Mouse (Mus musculus): Measurements from ENCODE around the gene Gmeb1. TPM values are rescaled to one million over a fixed set of nuclear protein-coding genes. Genes with fewer than 3 reads are reported as not detected.

Gene Gmeb1
- total and polyA plus RNA-seq, 3 experiments: 9.9 to 29.6 TPM; not detected in 1

GRCm38 (mm10) chr4:132178630-132179059 is 82.8 kb downstream of the Gmeb1 start:
- TF ChIP-seq ZC3H11A (IDR thresholded peaks at IDR 0.05; ENCODE audit: low read depth, low read length) (peak; percentile 73), TAL1 (IDR thresholded peaks at IDR 0.05; ENCODE audit: low read length) (no peak), SMC3 (IDR thresholded peaks at IDR 0.05; ENCODE audit: low read depth, low read length) (peak; percentile 68), CTCF (IDR thresholded peaks at IDR 0.05 in 2 of 3, conservative IDR thresholded peaks at IDR 0.05 in 1 of 3; ENCODE audit: control insufficient read depth in 1 of 3, insufficient read depth in 1 of 3, low read depth in 2 of 3, low read length in 3 of 3, poor library complexity in 1 of 3, severe bottlenecking in 1 of 3) (peak; percentile 70 to 86 (median 86)), RAD21 (IDR thresholded peaks at IDR 0.05; ENCODE audit: low read depth, low read length) (peak; percentile 81), NRF1 (IDR thresholded peaks at IDR 0.05; ENCODE audit: insufficient read depth, low read depth, low read length, poor library complexity, severe bottlenecking) (0 out of 2 replicates have a peak, but pooled peaks have one; percentile 16)
- no peaks in the 10 kb centered on the region for H3K4me1 ChIP-seq (ENCODE audit: control insufficient read depth in 1 of 2, insufficient read depth in 2 of 2, low read length in 2 of 2)
- H3K79me2 ChIP-seq (ENCODE audit: control insufficient read depth, insufficient read depth, low read length, poor library complexity): no peaks in the 10 kb centered on the region
- H3K4me3 ChIP-seq (ENCODE audit: control insufficient read depth in 1 of 2, insufficient read depth in 1 of 2, low read depth in 2 of 2, low read length in 2 of 2): no peak overlapping the region
- H3K9ac ChIP-seq (ENCODE audit: control insufficient read depth, low read depth, low read length, poor library complexity, severe bottlenecking): no peak overlapping the region
- H3K9me3 ChIP-seq (replicated peaks; ENCODE audit: insufficient read depth, low read length): no peaks in the 10 kb centered on the region
- no peaks in the 10 kb centered on the region for H3K27me3 ChIP-seq (ENCODE audit: control insufficient read depth in 1 of 2, insufficient read depth in 2 of 2, low read length in 2 of 2)
- H3K36me3 ChIP-seq (ENCODE audit: control insufficient read depth in 1 of 2, insufficient read depth in 2 of 2, low read length in 2 of 2): no peaks in the 10 kb centered on the region
- DNase-seq (ENCODE audit: low read depth, low spot score): peak; percentile 80
- no peak overlapping the region for H3K27ac ChIP-seq (ENCODE audit: control insufficient read depth, low read depth, low read length)

DNA sequence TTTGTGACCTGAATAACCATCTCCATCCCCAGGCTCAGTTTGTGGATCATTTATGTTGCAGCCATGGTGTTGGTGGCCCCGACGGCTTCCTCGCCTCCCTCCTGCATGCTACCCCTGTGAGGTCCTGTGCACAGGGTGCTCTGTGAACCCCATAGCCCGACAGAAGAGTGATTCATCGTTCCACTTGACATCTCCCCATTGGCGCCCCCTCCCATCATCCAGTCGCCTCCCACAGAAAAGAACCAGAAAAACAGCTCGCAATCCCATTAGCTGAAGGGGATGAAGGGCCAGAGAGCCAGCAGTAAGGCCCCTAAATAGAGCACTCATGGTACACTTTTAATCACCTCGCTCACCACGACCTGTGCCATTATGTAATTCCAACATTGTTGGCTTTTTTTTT is 84.9 kb downstream of the Gmeb1 start:
- H3K27ac ChIP-seq (ENCODE audit: control insufficient read depth, low read depth, low read length): no peak overlapping the region
- H3K27me3 ChIP-seq (ENCODE audit: control insufficient read depth in 1 of 2, insufficient read depth in 2 of 2, low read length in 2 of 2): no peaks in the 10 kb centered on the region
- DNase-seq (ENCODE audit: low read depth, low spot score): no peak
- TF ChIP-seq UBTF (IDR thresholded peaks at IDR 0.05; ENCODE audit: borderline replicate concordance, insufficient read depth, low read depth, low read length) (no peak), RCOR1 (IDR thresholded peaks at IDR 0.05; ENCODE audit: low read depth, low read length) (no peak), POLR2A (IDR thresholded peaks at IDR 0.05; ENCODE audit: control insufficient read depth in 1 of 2, insufficient read depth in 1 of 2, low read depth in 1 of 2, low read length in 2 of 2, poor library complexity in 1 of 2) (no peak), MAZ (IDR thresholded peaks at IDR 0.05; ENCODE audit: low read depth, low read length) (no peak), ETS1 (IDR thresholded peaks at IDR 0.05; ENCODE audit: low read depth, low read length) (no peak), TBP (IDR thresholded peaks at IDR 0.05; ENCODE audit: low read depth, low read length) (no peak), BHLHE40 (IDR thresholded peaks at IDR 0.05; ENCODE audit: borderline replicate concordance, low read depth, low read length) (no peak), CHD2 (IDR thresholded peaks at IDR 0.05; ENCODE audit: low read length) (no peak), MXI1 (IDR thresholded peaks at IDR 0.05; ENCODE audit: low read depth, low read length) (no peak)
- no peak overlapping the region for H3K4me3 ChIP-seq (ENCODE audit: control insufficient read depth in 1 of 2, insufficient read depth in 1 of 2, low read depth in 2 of 2, low read length in 2 of 2)
- no peak overlapping the region for H3K9ac ChIP-seq (ENCODE audit: control insufficient read depth, low read depth, low read length, poor library complexity, severe bottlenecking)
- peaks cover 0 to 3% of the 10 kb centered on the region in 2 experiments; a peak in 1 of 4 replicates for H3K4me1 ChIP-seq (ENCODE audit: control insufficient read depth in 1 of 2, insufficient read depth in 2 of 2, low read length in 2 of 2)
- no peaks in the 10 kb centered on the region for H3K9me3 ChIP-seq (replicated peaks; ENCODE audit: insufficient read depth, low read length)
- H3K79me2 ChIP-seq (ENCODE audit: control insufficient read depth, insufficient read depth, low read length, poor library complexity): no peaks in the 10 kb centered on the region
- H3K36me3 ChIP-seq (ENCODE audit: control insufficient read depth in 1 of 2, insufficient read depth in 2 of 2, low read length in 2 of 2): no peaks in the 10 kb centered on the region

Other genes starting within 250 kb of the Gmeb1 start
- gene Gm10300, start 186.9 kb downstream of the Gmeb1 start, total RNA-seq (2012; rRNA removed): 0.29 and 0.46 TPM in 2 replicates
- under 1 TPM in 1 of 2 experiments, not detected in 1; 0.18 TPM for gene Gm10300, start 186.9 kb downstream of the Gmeb1 start, polyA plus RNA-seq (2012; ENCODE audit: insufficient read depth in 1 of 2, insufficient read length in 2 of 2, low read depth in 1 of 2, low replicate concordance in 2 of 2, missing spikeins in 1 of 2)
- 36.5 and 41.9 TPM in 2 replicates for gene Epb41, start 186.3 kb downstream of the Gmeb1 start, total RNA-seq (2012; rRNA removed)
- gene Epb41, start 186.3 kb downstream of the Gmeb1 start, polyA plus RNA-seq (2012; ENCODE audit: insufficient read depth in 1 of 2, insufficient read length in 2 of 2, low read depth in 1 of 2, low replicate concordance in 2 of 2, missing spikeins in 1 of 2): 100 to 1,000 TPM in 1 of 2 experiments, 10 to 100 TPM in 1; 44.3 to 115 TPM
- gene Oprd1, start 117.1 kb downstream of the Gmeb1 start, total RNA-seq (2012; rRNA removed): not detected in 2 replicates
- under 1 TPM in 1 of 2 experiments, not detected in 1; 0.01 TPM for gene Oprd1, start 117.1 kb downstream of the Gmeb1 start, polyA plus RNA-seq (2012; ENCODE audit: insufficient read depth in 1 of 2, insufficient read length in 2 of 2, low read depth in 1 of 2, low replicate concordance in 2 of 2, missing spikeins in 1 of 2)
- 78.2 and 80.4 TPM in 2 replicates for gene Ythdf2, start 49.3 kb downstream of the Gmeb1 start, total RNA-seq (2012; rRNA removed)
- 100 to 1,000 TPM; 103 to 979 TPM for gene Ythdf2, start 49.3 kb downstream of the Gmeb1 start, polyA plus RNA-seq (2012; ENCODE audit: insufficient read depth in 1 of 2, insufficient read length in 2 of 2, low read depth in 1 of 2, low replicate concordance in 2 of 2, missing spikeins in 1 of 2)
- 56.7 and 62.6 TPM in 2 replicates for gene Taf12, start 12.8 kb upstream of the Gmeb1 start, total RNA-seq (2012; rRNA removed)
- 10 to 100 TPM in 1 of 2 experiments, not detected in 1; 76.4 TPM for gene Taf12, start 12.8 kb upstream of the Gmeb1 start, polyA plus RNA-seq (2012; ENCODE audit: insufficient read depth in 1 of 2, insufficient read length in 2 of 2, low read depth in 1 of 2, low replicate concordance in 2 of 2, missing spikeins in 1 of 2)
- gene Rab42, start 41.8 kb upstream of the Gmeb1 start, total RNA-seq (2012; rRNA removed): 0.52 and 0.85 TPM in 2 replicates
- gene Rab42, start 41.8 kb upstream of the Gmeb1 start, polyA plus RNA-seq (2012; ENCODE audit: insufficient read depth in 1 of 2, insufficient read length in 2 of 2, low read depth in 1 of 2, low replicate concordance in 2 of 2, missing spikeins in 1 of 2): under 1 TPM in 1 of 2 experiments, not detected in 1; 0.40 TPM
- gene Trnau1ap, start 67.9 kb upstream of the Gmeb1 start, total RNA-seq (2012; rRNA removed): 110 and 117 TPM in 2 replicates
- 100 to 1,000 TPM in 1 of 2 experiments, not detected in 1; 102 TPM for gene Trnau1ap, start 67.9 kb upstream of the Gmeb1 start, polyA plus RNA-seq (2012; ENCODE audit: insufficient read depth in 1 of 2, insufficient read length in 2 of 2, low read depth in 1 of 2, low replicate concordance in 2 of 2, missing spikeins in 1 of 2)
- 137 and 147 TPM in 2 replicates for gene Rcc1, start 92.0 kb upstream of the Gmeb1 start, total RNA-seq (2012; rRNA removed)
- 100 to 1,000 TPM in 1 of 2 experiments, 10 to 100 TPM in 1; 83.6 to 186 TPM for gene Rcc1, start 92.0 kb upstream of the Gmeb1 start, polyA plus RNA-seq (2012; ENCODE audit: insufficient read depth in 1 of 2, insufficient read length in 2 of 2, low read depth in 1 of 2, low replicate concordance in 2 of 2, missing spikeins in 1 of 2)
- gene Phactr4, start 160.9 kb upstream of the Gmeb1 start, total RNA-seq (2012; rRNA removed): 5.6 and 7.2 TPM in 2 replicates
- gene Phactr4, start 160.9 kb upstream of the Gmeb1 start, polyA plus RNA-seq (2012; ENCODE audit: insufficient read depth in 1 of 2, insufficient read length in 2 of 2, low read depth in 1 of 2, low replicate concordance in 2 of 2, missing spikeins in 1 of 2): 10 to 100 TPM; 28.7 to 79.5 TPM
- gene Med18, start 202.3 kb upstream of the Gmeb1 start, total RNA-seq (2012; rRNA removed): 26.8 and 32.9 TPM in 2 replicates
- 10 to 100 TPM in 1 of 2 experiments, not detected in 1; 13.4 TPM for gene Med18, start 202.3 kb upstream of the Gmeb1 start, polyA plus RNA-seq (2012; ENCODE audit: insufficient read depth in 1 of 2, insufficient read length in 2 of 2, low read depth in 1 of 2, low replicate concordance in 2 of 2, missing spikeins in 1 of 2)
- gene Sesn2, start 248.9 kb upstream of the Gmeb1 start, total RNA-seq (2012; rRNA removed): 9.6 and 38.3 TPM in 2 replicates
- gene Sesn2, start 248.9 kb upstream of the Gmeb1 start, polyA plus RNA-seq (2012; ENCODE audit: insufficient read depth in 1 of 2, insufficient read length in 2 of 2, low read depth in 1 of 2, low replicate concordance in 2 of 2, missing spikeins in 1 of 2): 10 to 100 TPM in 1 of 2 experiments, not detected in 1; 27.5 TPM

All from MEL (cell line).